Mouse (Mus musculus) Muller cell, postnatal 12 days (primary cell): Measurements from ENCODE around the gene Tmppe.

Experiments
- DNase-seq: peaks from one replicate; pipeline ENCODE4 v3.0.0-alpha.2; 2015; ENCODE audit errors: inconsistent ontology term

Tmppe gene

DNA sequence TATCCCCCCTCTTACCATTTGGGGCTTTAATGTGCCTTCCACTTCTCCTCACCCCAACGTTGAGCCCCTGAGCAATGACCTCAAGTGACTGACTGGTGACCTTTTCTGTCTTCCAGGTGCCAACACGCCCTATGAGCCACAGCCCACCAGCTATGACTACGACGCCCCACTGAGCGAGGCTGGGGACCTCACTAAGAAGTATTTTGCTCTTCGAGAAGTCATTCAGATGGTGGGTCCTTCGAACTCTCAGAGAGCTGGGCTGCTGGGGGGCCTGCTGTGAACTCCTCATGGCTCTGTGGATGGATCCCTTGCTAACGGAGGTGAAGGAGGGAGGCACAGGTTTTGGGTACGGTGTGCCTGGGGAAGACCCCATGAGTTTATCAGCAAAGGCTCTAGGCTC, 42.0 kb downstream of the Tmppe start:
- DNase-seq: no peak

DNA sequence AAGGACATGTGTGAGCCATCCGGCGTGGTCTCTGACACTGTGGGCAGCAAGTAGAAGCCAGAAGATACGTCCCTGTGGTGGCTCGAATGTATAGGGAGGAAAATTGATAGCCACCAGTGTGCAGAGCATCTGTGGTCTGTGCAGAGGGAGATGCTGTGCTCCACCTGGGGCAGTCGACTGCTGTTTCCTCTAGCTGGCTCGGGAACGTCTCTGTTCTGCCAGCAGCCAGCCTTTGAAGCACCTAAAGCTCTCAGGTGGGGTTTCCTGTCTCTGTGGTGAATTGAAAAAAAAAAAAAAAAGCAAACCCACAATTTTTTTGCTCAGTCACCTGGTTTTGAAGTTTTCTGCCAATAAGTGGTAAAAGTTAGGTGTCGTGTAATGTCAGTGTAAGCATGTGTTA, 42.4 kb downstream of the Tmppe start:
- DNase-seq: no peak

DNA sequence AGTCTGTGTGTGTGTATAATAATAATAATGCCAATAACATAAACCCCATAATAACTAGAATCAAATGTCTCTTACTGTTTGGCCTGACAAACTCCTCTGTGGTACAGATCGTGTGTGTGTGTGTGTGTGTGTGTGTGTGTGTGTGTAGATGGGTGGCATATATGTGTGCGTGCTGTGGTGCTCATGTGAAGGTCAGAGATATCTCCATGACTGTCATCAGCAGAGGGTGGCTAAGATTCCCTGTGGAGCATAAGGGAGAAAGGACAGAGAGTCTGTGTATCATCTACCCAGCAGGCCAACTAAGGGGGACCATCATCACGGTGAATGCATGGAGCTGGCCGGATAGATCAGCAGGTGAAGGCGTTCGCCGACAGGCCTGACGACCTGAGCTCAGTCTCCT, 46.0 kb downstream of the Tmppe start:
- no peak for DNase-seq

DNA sequence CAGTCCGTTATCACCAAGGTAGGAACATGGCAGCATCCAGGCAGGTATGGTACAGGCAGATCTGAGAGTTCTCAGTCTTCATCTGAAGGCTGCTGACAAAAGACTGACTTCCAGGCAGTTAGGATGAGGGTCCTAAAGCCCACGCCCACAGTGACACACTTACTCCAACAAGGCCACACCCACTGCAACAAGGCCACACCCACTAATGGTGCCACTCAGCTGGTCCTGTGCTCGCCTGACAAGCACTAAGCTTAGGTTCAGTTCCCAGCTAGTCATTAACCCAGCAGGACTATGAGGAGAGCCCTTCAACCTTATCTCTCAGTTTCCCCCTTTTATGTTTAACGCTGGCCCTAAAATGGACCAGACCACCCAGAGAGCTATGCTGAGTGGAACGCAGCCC, 47.8 kb downstream of the Tmppe start:
- DNase-seq: no peak

DNA sequence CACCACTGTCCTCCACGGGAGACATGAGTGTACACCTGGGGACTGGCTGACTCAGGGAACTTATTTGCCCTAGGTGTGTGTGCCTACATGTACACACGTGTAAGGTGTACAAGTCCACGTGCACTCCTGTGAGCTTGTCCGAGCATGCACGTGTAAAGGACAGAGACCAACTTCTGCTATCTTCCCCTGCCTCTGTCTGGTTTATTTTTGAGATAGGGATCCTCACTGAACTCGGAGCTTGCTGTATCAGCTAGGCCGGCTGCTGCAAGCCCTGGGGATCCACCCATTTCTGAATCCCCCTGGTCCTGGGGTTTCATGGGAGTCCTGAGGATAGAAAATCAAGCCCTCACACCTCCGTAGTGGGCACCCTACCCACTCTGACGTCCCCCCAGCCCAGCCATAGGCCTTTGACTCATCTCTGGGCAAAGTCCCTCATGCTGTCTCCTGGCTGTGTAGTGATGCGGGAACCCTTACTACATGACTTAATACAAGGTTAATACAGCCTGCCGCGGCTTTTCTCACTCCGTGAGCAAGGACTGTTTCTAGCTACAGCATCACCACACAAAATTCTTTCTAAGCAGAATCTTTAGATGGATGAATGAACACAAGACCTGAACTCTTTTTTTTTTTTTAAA, 48.3 kb downstream of the Tmppe start:
- no peak for DNase-seq

DNA sequence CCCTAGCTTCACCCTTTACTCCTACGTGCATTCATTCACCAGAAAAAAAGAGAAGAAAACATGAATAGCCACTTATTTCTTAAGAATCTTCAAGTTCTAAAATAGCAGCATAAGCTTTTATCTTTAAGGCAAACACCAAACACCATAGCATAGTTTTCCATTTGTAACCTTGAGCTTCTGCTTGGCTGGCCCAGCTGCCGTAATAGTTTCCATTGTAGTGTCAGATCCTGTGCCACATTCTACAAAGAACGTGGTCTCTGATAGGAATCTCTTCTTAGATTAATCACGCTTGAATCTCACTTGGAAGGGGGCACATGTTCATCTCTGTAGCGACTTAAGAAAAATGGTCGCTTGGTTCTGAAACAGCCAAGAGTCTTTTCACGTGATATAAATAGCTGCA, 50.7 kb downstream of the Tmppe start:
- no peak for DNase-seq

DNA sequence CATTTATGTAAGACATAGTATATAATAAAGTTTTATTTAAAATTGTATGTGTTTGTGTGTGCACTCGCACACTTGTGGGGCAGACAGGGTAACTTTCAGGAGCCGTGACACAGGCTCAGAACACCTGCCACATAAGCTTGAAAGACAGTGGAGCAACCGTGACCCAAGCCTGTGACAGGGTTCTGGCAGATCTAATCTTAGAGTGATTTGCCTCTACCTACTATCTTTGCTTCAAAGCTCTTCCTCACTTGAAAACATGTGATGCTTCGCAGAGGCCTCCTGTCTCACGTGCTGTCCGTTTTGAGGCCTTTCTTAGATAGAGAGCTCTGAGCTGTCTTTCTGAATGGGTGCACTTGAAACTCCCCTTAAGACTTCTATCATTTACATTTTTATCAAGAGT, 51.5 kb downstream of the Tmppe start:
- no peak for DNase-seq

DNA sequence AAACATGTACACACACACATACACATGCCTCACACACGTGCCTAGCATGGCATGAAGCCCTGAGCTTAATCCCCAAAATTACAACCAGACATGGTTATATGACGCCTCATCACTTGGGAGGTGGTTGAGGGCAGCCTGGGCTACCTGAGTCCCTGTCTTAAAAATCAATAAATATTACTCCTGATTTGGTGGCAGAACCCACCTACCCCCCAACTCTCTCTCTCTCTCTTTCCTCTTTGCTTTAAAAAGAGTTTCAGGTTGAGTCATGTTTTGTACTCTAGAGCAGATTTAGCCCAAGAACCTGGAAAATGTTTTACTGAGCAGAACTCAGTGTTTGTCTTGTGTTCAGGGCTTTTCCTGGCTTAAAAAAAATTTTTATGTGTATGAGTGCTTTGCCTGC, 54.5 kb downstream of the Tmppe start:
- no peak for DNase-seq
